Mouse (Mus musculus) urinary bladder, postnatal 4 days (tissue): ENCODE data around the gene Aff3.

Source experiments
- DNase-seq, 2 experiments: peaks; one replicate each; pipeline ENCODE4 v3.0.0; 2021 to 2022; ENCODE audit warnings: low spot score in 2 of 2

The Aff3 gene

DNA sequence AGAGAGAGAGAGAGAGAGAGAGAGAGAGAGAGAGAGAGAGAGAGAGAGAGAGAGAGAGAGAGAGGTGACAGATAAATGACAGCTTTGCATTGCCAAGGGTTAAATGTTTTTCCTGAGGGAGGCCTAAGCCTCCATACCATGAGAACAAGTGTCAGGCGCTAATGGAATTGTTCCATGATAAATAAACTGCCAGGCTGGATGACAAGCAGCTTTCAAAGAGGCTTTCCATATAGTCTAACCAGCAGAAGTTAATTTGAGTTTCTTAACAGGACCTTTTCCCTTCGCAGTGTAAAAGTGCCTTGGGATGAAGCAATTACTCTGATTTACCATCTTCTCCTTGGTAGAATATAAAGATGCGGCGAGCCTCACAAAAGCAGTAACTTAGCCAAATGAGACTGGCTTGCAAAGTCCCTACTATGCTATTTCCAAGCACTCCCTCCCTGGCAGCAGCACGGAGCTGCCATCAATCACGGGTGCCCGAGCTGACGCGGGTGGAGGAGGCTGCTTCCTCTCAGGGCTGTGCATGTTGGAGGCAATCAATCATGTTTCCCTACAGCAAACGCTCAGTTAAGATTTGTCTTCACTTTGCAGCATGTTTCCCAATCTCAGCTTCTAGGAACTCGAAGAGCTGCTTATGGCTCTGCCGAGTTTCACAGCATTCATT lies 119.3 kb downstream of the Aff3 start:
- DNase-seq: no peak

DNA sequence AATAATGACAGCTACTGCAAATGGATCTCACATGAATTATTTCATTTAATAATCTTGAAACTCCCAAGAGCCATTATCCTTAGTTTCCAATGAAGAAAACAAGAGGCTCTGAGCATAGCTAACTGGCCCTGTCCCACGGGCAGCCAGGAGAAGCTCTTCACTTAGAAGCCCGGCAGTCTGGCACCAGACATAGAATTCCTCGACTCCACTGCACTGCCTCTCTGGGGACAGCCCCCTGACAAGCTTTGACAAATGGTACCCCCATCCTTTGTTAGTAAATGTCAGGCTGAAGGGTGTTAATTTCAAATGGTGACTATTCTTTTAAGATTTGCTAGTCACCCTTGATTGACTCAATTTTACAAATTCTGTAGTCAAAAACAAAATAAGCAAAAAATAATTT lies 120.3 kb downstream of the Aff3 start:
- no peak for DNase-seq

DNA sequence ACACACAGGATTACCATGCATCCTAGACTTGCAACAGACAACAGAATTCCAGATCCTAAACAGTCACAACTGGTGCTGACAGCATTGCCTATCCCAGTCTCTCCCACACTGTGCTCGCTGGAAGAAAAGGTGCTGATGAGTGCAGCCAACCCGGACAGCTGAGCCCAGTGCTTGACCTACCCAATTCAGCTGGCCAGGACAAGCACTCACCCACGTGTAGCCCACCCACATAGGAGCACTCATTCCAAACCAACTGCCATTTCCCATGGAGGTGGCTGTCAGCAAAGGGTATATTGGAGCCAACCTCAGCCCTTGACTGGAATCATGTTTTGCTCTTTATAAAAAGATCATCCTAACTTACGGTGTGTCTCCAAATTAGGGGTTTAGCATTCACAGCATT lies 123.2 kb downstream of the Aff3 start:
- no peak for DNase-seq

DNA sequence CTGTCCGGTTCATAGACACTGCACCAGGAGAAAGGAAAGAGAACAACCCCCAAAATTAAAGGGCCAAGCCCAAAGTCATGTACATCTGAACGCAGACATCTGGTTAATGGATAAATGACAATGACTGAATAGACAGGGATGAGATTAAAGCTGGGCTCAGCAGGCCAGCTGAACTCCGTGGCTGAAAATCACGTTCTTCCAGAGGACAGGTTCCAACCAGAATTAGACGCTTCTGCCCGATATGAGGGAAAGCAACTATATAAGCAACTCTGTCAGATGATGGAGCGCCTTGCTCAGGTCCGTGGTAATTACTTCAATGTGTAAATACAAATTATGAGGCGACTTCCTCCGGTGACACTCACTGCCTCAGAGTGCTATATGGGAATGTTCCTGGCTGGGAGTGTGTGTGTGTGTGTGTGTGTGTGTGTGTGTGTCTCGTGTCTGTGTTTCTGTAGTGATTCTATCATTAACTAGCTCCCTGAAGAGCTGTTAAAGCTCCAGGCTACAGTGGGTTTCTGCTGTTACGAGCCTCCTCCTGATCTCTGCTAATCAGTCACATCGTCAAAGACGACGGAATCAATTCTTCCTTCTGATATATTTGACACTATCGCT lies 127.7 kb downstream of the Aff3 start:
- DNase-seq: no peak

DNA sequence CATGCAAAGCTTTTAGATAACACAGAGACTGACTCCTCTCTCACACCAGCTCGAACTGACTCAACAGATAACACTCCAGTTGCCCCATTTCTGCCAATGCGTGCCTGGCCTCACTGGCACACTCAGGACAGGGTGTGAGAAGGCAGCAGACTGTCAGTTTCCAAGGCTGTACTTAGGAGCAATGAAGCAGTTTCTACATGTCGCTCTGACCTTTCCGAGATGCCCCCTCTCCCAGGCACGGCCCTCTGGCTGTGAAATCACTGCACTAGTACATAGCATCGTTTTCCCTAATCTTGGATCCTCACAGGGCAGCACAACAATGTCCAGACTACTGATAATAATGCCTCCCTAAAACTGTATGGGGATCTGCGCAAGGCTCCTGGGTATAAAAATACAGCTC lies 132.2 kb downstream of the Aff3 start:
- no peak for DNase-seq

DNA sequence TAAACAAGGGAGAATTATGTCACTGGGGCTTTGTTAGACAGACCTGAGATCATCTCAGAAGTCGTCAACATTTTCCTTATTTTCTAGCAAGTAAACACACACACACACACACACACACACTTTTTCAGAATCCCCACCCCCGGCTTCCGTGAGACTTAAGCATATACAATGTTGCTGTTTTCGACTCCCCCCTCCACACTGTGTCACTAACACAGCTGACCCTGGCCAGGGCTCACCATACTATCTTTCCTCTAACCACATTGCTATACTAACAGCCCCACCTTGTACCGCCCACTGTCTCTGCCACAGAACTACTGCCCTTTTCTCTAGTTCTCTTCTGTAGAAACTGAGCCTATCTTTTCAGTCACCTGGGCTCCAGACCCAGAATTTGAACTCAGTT lies 136.1 kb downstream of the Aff3 start:
- peak in 1 of 2 experiments; percentile 47 for DNase-seq

DNA sequence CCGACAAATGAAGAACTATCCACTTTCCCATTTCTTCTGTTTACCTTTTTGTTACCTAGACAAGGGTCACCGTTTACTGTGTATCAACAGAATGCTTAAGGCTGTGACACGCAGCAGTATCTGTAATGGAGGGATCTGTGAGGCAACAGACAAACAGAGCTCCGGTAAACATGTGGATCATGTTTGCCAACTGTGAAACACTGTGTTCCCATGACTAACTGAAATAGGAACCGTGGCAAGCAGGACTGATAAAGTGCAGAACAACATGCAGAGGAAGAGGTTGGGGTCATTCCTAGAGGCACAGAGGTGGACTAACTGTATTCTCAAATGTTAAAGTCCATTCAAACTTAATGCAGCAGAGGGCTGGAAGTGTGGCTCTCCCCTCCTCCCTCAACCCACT lies 138.2 kb downstream of the Aff3 start:
- DNase-seq: peak in 1 of 2 experiments; percentile 14

DNA sequence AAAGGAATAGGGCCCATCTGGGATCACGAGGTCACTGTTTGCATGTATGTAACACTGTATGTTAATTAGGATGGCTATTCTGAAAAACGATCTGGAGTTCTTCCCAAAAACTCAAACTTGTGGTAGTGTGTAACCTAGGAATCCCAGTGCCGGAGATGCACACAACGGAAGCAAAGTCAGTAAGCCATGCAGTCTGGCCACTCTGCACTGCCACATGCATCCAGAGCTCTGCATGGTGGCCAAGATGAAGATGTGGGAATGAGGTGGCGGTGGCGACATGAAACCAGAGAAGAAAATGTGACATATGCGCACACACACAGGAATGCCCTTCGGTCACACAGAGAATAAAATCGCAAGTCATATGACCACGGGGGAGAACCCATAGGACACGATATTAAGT lies 143.1 kb downstream of the Aff3 start:
- peak in 1 of 2 experiments; percentile 14 for DNase-seq

DNA sequence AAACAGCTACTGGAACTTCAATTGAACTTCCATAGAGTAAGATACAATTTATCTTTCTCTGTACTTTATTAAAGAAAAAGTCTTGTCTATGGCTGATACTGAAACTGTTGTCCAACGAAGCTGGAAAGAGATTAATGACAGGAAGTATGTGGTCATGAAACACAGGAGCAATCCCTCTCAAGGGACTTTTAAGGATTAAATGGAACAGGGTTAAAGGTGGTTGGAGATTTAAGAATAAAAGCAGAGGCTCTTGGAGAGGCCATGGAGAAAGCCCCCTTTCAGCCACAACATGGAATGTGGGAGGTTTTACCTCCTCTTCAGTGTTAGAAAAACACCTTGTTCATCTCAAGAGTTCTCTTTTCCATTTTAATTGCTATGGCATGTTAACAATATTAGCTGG lies 148.5 kb downstream of the Aff3 start:
- DNase-seq: no peak

DNA sequence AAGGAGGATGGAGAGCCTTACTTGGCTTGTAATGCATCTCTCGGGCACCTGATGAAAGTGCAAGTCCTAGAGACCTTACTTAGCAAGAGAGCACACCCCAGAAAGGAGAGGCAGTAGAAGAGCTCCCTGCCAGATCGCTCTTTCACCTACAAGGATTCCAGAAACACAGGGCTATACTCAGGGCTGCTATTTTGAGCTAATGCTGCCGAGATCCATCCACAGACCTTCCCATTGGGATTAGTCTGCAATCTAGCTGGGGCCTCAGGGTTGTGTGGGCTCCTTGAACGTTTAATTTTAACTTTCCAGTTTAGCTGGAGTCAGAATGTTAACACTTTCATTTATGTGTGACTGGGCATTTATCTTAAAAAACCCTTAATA lies 150.1 kb downstream of the Aff3 start:
- DNase-seq: no peak

DNA sequence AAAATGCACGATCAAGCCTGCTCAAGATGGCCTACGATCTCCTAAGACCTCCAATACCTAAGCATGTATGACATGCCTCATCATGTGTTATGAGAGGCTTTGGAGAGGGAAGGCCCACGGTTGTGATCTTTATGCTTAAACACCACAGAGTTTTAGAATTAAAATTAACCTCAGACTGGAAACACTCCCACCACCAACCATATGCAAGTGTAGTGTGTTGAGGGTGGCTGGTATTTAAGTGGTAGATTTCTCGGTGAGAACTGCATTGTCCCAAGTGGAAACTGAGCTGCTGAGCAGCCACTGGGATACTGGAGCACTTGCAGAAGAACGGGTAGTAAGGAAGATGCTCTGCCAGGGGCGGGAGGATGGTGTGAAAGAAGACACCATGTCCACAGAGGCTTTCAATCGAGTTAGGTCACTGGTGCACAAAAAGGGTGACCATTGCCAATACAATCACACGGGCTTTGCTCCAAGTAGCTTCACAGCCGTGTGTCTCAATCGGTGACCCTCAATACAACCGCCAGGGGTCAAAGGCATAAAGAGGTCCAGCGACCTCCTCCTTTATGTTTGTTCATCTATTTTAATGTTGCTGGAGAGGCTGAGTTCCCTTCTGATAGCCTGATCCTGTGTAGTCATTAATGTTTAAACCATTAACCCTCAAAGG lies 150.7 kb downstream of the Aff3 start:
- no peak for DNase-seq

DNA sequence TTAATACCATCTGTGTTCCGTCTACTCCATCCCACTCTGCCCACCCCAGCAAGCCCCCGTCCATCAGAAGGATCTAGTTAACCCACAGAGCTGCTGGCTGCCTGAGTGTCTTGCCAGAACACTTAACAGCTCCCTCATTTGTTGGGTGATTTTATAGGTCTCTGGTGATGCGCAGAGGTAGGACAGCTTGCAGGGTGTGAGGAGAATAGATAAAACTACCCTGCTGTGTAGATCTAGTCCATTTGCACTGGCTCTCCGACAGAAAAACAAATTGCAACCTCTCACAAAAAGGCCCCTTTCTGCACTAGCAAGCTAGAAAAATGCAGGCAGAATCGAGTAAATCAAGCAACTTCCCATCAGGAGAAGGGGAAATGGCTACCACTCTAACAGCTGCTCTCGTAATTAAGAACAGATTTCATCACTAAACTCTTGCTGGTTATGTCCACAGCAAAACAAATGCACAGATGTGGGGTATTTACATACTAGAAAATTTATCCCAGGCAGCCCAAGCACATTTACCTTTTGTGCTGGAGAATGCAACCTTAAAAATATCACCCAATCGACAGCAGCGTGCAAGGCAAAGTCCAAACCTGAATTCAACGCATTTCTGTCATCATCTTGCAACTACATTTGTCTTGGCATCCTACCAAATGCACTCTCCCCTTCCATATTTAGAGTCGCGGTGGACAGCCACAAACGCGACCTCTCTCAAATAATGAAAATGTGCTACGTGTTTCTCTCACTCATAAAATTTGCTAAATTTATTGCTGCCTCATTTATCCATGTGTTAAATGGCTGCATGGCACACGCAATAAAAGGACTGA lies 152.3 kb downstream of the Aff3 start:
- DNase-seq: no peak

DNA sequence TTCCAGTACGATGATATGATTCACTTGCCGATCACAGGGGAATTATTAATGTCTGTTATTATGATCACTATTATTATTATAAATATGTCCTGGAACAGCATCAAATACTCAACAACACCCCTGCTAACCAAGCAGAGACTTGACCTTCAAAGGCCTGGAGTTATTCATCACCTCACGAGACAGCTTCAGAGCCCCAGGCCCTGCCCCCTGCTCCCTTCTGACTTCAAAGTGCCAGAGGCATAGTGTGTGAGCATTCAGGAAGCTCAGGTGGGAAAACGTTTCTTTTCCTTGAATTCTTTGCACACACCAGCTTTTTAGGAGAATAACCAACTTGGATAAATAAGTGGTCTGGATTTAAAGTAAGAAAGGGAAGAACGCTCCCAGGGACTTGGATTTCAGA lies 153.7 kb downstream of the Aff3 start:
- DNase-seq: no peak

DNA sequence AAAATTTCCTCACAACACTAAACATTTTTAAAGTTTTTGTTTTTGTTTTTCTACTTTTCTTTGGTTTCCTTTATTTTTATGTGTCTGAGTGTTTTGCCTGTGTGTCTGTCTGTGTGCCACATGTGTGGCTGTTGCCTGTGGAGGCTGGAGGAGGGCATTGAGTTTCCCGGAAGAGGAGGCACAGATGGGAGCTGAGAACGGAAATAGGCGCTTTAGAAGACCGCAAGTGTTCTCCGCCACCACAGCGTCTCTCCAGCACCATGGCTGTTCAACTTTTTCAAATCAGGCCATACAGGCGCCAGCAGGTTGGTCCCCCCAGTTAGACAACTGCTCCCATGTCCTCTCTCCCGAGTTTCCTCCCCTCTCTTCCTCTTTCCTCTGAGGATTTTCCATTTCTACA lies 155.5 kb downstream of the Aff3 start:
- no peak for DNase-seq

DNA sequence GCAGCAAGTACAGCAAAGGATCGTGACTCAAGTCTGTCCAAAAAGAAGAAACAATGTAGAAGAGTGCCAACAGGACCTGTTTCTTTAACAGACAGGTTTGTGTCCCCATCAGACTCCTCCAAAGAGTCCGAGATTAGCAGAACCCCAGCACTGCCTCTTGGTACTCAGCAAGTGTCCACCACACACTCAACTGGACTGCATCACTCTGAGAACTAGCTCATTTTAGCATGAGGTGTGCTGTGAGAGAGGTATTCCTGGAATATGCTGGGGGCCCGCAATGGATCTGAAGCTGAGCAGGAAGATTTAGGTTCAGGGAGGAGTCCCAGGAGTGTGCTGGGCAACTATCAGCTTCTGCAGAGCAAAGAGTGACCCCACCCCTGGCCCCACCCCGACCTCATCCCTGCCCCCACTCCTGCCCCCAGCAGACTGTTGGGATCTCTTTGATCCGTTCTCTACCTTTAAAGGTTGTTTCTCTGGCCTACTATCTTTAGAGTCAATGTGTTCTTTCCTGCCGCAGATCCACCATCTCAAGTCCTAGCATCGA lies 157.0 kb downstream of the Aff3 start:
- DNase-seq: no peak

DNA sequence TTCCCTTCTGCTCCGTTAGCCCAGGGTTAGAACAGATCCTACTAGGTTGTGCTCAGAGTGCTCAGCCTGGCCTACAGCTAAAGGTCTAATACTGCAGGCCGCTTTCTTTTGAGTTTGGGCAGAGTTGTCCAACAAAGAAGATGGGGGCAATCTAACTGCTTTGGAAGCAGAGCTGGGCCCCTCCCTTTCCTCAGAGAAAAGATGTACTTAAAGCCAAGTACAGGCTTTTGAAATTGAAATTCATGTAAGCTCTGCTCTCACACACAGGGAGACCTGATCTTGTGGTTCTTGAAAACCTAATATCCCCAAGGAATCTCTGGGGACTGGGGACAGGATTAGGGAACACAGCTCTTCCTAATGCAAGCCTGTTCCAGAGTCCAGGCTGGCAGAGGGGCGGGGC lies 158.4 kb downstream of the Aff3 start:
- DNase-seq: no peak

DNA sequence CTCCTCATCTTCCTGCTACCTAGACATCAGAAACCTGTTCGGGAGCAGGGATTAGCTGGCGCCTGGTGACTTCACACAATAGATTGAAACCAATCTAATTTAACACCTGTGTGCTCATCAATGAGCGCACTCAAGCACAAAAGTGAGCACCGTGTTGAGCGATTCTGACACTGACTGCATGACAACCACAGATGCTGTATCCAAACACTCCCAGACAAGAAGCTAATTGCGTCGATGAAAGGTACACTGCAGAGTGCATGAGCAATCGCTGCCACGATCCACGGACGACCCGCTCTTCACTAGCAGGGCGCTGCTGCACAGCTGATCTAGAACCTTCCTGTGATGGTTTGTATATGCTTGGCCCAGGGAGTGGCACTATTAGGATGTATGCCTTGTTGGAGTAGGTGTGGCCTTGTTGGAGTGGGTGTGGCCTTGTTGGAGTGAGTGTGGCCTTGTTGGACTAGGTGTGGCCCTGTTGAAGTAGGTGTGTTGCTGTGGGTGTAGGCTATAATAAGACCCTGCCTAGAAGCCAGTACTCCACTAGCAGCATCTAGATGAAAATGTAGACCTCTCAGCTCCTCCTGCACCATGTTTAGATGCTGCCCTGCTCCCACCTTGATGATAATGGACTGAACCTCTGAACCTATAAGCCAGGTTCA lies 161.2 kb downstream of the Aff3 start:
- DNase-seq: peak in 1 of 2 experiments; percentile 48

DNA sequence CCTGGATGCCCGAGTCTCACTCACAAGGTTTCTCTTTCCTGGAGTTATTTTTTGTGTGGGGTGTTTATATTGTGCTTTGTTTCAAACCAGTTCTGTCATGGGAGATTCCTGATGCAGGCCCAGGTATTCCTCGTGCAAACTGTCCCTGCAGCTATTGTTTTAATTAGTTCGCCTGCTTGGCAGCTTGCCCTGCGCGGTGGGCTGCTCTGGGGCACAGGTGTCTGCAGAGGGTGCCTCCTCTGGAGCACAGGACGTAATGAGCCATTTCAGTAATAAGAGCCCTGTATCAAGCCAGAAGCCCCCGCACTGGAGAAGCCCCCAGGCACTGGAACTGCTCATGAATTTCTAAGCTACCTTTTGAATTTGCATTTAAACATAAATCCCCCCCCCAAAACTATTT lies 162.0 kb downstream of the Aff3 start:
- peak in 1 of 2 experiments; percentile 47 for DNase-seq

DNA sequence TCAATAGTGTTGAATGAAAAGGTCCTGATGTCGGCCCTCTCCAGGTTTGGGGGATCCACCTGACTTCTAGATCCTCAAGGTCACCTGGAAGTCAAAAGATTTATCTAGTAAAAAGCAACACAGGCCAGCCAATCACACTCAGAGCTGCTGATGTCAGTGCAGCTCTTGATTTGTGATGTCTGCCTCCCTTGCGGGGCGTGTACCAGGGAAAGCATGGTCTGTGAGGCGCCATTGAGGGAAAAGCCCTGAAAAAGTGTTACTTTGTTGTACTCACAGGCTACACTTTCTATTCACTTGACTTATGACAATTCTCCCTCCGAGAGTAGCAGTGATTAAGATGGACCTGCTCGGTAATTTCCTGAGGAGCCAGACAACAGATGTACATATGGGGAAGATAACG lies 163.5 kb downstream of the Aff3 start:
- DNase-seq: peak in 1 of 2 experiments; percentile 39

DNA sequence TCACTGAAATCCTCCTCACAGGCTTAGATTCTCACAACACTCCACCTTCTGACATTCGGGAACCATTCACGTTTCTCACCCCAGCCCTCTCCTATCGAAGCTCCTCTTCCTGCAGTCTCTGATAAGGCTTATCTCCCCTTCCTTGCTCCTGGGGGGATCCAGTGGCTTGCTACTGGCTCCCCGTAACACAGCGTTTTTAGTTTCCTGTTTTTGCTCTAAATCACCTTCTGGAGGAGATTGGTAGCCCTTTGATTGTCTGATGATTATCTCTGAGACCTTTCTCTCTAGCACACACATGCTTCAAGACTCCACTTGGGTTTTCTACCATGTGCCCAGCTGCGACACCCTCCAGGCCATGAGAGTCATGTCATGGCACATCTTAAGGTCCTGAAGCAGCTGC lies 165.3 kb downstream of the Aff3 start:
- peak in 1 of 2 experiments; percentile 35 for DNase-seq

DNA sequence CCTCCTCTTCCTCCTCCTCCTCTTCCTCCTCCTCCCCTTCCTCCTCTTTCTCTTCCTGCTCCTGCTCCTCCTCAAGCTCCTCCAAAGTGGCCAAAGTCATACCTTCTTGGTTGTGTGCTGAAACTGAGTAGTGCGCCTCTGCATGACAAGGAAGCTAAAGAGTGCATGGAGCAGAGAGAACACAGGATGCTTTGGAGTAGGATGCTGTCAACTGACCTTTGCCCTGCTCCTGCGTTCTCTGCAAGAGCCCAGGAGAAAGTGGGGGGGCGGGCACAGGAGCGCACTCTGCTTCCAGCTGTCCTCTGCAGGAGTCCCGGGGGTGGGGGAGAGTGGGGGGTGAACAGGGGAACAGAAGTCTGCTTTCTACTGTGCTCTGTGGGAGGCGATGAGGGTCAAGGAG lies 167.2 kb downstream of the Aff3 start:
- DNase-seq: peak in 1 of 2 experiments; percentile 26
